Mouse (Mus musculus) hindbrain, embryonic 16.5 days (tissue): ENCODE data around the gene Med25. TPM values are rescaled to one million over a fixed set of nuclear protein-coding genes. Genes with fewer than 3 reads are reported as not detected.

Experiments
- ATAC-seq: fragments of 200-750 bp; cut with Nextera tagmentation; 2 replicates; pipeline ENCODE4 v1.8.0; 2017; ENCODE audit warnings: moderate TSS enrichment, moderate library complexity
- H3K27ac ChIP-seq: fragments of 300-500 bp; sonication (generic); 2 replicates; pipeline ENCODE4 v1.5.1; 2014; ENCODE audit warnings: low read depth, mild to moderate bottlenecking, control low read depth, low read length, moderate library complexity
- H3K27me3 ChIP-seq: fragments of 300-500 bp; sonication (generic); replicated peaks from 2 replicates; pipeline ENCODE4 v1.6.1; 2014; ENCODE audit warnings: low read length; ENCODE audit not compliant: control insufficient read depth, insufficient read depth
- H3K36me3 ChIP-seq: fragments of 300-500 bp; sonication (generic); 2 replicates; pipeline ENCODE4 v1.6.1; 2014; ENCODE audit warnings: mild to moderate bottlenecking, low read length, moderate library complexity, mixed read lengths; ENCODE audit not compliant: control insufficient read depth, insufficient read depth
- H3K4me1 ChIP-seq: fragments of 300-500 bp; sonication (generic); 2 replicates; pipeline ENCODE4 v1.6.1; 2014; ENCODE audit warnings: low read depth, low read length; ENCODE audit not compliant: control insufficient read depth, insufficient read depth
- H3K4me2 ChIP-seq: fragments of 300-500 bp; sonication (generic); 2 replicates; pipeline ENCODE4 v1.6.1; 2014; ENCODE audit warnings: mild to moderate bottlenecking, low read length, control low read depth, moderate library complexity
- H3K4me3 ChIP-seq: fragments of 300-500 bp; sonication (generic); 2 replicates; pipeline ENCODE4 v1.5.1; 2014; ENCODE audit warnings: mild to moderate bottlenecking, low read length, control low read depth, moderate library complexity
- H3K9ac ChIP-seq: fragments of 300-500 bp; sonication (generic); 2 replicates; pipeline ENCODE4 v1.6.1; 2014; ENCODE audit warnings: low read depth, mild to moderate bottlenecking, control low read depth, low read length, moderate library complexity
- H3K9me3 ChIP-seq: fragments of 300-500 bp; sonication (generic); 2 replicates; pipeline ENCODE4 v1.6.1; 2014; ENCODE audit warnings: mild to moderate bottlenecking, low read length, moderate library complexity; ENCODE audit not compliant: control insufficient read depth
- WGBS: fragments of 180-500 bp; shearing (Covaris S2); extraction: QIAGEN DNeasy Blood & Tissue Kit; methylation state at CpG from one replicate; pipeline ENCODE4 v1.1.7; 2014; 5-methylcytosine and 5-hydroxymethylcytosine counted together
- polyA plus RNA-seq: library from polyadenylated mRNA; unstranded; fragments of >200 nt; fragmentation: Nextera tagmentation; extraction: Ambion mirVana; gene quantifications from 2 replicates; pipeline ENCODE4 v1.2.1, GENCODE M21; 2015

The Med25 gene
- 136 and 158 TPM in 2 replicates for polyA plus RNA-seq

- Histone ChIP-seq H3K9me3 (no peaks in the 10 kb centered on the region), H3K4me3 (peak within 1 kb of the TSS; percentile 92), H3K9ac (peak within 1 kb of the TSS; percentile 92), H3K4me1 (peaks cover 49% of the 10 kb centered on the region), H3K27ac (peak within 1 kb of the TSS; percentile 98), H3K27me3 (no peaks in the 10 kb centered on the region), H3K4me2 (peak within 1 kb of the TSS; percentile 97), H3K36me3 (peaks cover 5% of the 10 kb centered on the region; the same call in 1 of the 2 replicates)
- ATAC-seq: peak; percentile 72
- under 1% methylated on average over 56 of the region's 56 CpGs for WGBS
These were observed at the start of gene Med25 for GRCm38 (mm10) chr7:44892276-44892921. Gene Med25, minus strand, starts transcription at chr7:44892712.

GRCm38 (mm10) chr7:44938680-44939079, 46.2 kb upstream of the Med25 start:
- WGBS: 91% methylated on average over 4 of the region's 4 CpGs
- no peak overlapping the region for H3K27ac ChIP-seq
- ATAC-seq: no peak

DNA sequence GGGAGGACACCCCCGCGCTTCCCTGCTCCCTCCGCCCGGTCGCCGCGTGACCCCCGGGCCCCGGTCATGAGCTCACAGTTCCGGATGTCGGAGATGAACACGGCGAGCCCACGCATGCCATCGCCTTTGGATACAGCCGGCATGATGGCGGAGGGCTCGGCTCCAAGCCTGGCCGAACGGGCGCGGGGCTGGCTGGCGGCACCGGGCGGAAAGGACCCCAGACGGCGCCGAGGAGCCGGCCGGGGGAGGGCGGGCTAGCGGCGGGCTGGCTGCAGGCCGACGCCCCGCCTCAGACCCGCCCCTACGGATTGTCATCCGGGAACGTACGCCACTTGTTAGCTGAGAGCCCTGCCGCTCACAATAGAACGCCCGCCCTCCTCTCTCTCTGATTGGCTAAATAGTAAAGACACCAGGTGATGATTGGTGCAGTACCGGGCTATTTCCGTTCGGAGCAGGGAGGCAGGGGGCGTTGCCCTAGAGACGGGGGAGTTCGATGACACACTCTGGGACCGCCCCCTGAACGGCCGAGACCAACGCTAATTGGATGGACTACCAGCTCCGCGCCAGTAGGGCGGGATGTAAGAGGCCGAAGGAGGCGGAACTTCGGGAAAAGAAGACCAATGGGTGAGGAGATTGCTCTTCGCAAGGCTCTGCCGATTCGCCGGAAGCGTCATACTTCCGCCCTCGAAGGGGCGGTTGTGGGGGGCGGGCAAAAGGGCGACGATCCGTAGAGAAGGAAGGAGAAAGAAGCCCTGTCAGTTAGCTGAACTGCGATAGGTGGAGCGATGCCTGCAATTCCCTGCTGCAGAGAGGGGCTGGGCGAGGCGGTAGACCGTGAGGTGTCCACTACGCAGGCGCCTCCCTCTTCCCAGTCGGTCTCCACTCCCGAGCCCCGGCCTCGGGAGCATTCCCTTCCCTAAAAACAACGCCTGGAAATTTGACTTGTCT, 37.0 kb upstream of the Med25 start, which contains the start of gene Ap2a1:
Gene Ap2a1, minus strand, starts transcription at position 293 of the 948 bp plus-strand sequence.
- Histone ChIP-seq H3K27me3 (no peaks in the 10 kb centered on the region), H3K4me2 (peak within 1 kb of the TSS; percentile 80), H3K27ac (peak within 1 kb of the TSS; percentile 96), H3K9me3 (no peaks in the 10 kb centered on the region), H3K4me3 (peak within 1 kb of the TSS; percentile 99), H3K9ac (peak within 1 kb of the TSS; percentile 97), H3K4me1 (peaks cover 20% of the 10 kb centered on the region), H3K36me3 (no peaks in the 10 kb centered on the region)
- under 1% methylated on average over 84 of the region's 84 CpGs for WGBS
- ATAC-seq: peak; percentile 99

More at GRCm38 (mm10) chr7:44938680-44939079, 46.2 kb upstream of the Med25 start:
- H3K27me3 ChIP-seq: no peaks in the 10 kb centered on the region
- no peaks in the 10 kb centered on the region for H3K36me3 ChIP-seq
- H3K9me3 ChIP-seq: no peaks in the 10 kb centered on the region
- H3K4me2 ChIP-seq: no peak overlapping the region
- no peak overlapping the region for H3K9ac ChIP-seq
- no peak overlapping the region for H3K4me3 ChIP-seq
- no peaks in the 10 kb centered on the region for H3K4me1 ChIP-seq

- H3K4me1 ChIP-seq: peaks cover 20% of the 10 kb centered on the region
- peak overlapping the region; percentile 80 for H3K4me2 ChIP-seq
- H3K27ac ChIP-seq: no peak overlapping the region
- H3K27me3 ChIP-seq: no peaks in the 10 kb centered on the region
- H3K4me3 ChIP-seq: peak overlapping the region; percentile 99
- peak overlapping the region; percentile 97 for H3K9ac ChIP-seq
- peaks cover 3% of the 10 kb centered on the region; the same call in 1 of the 2 replicates for H3K36me3 ChIP-seq
- ATAC-seq: no peak
- H3K9me3 ChIP-seq: no peaks in the 10 kb centered on the region
- WGBS: 0% methylated on average over 1 of the region's 1 CpGs
These were observed 36.1 kb upstream of the Med25 start for GRCm38 (mm10) chr7:44928570-44928969.

DNA sequence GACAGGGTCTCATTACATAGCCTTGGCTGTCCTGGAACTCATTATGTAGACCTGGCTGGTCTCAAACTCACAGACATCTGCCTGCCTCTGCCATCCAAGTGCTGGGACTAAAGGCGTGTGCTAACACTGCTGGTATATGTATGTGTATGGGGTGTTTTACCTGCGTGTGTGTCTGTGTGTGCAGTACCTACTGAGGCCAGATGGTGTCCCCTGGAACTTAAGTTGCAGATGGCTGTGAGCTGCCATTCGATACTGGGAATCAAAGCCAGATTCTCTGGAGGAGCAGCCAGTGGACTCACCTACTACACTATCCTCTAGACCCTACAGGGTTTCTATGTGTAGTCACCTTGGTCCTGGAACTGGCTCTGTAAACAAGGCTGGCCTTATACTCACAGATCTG, 33.0 kb upstream of the Med25 start:
- Histone ChIP-seq H3K4me1 (peaks cover 20% of the 10 kb centered on the region), H3K36me3 (peaks cover 20% of the 10 kb centered on the region), H3K9ac (no peak overlapping the region), H3K4me3 (no peak overlapping the region), H3K9me3 (no peaks in the 10 kb centered on the region), H3K27me3 (no peaks in the 10 kb centered on the region), H3K27ac (no peak overlapping the region), H3K4me2 (no peak overlapping the region)
- no peak for ATAC-seq
- 71% methylated on average over 3 of the region's 3 CpGs for WGBS

- no peak overlapping the region for H3K4me3 ChIP-seq
- no peak overlapping the region for H3K9ac ChIP-seq
- no peaks in the 10 kb centered on the region for H3K27me3 ChIP-seq
These were observed 30.0 kb upstream of the Med25 start for GRCm38 (mm10) chr7:44922530-44922929.

DNA sequence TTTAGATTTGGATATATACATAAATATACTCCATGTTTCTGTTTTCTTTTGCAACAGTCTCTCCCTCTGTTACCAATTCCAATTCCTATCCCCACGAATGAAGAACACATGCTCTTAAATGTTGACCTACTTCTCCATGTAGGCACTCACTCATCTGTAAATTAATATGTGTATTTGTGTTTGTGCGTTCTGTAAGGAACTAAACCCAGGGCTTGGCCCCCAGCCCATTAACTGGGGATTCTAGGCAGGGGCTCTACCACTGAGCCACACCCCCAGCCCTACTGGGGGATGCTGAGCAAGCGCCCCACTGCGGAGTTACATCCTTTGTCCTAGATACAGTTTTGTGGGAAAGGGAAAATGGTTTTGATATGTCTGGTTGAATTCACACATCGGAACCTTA, 26.6 kb upstream of the Med25 start:
- Histone ChIP-seq H3K36me3 (peaks cover 32% of the 10 kb centered on the region), H3K27ac (no peak overlapping the region), H3K4me1 (no peaks in the 10 kb centered on the region), H3K9me3 (no peaks in the 10 kb centered on the region), H3K4me3 (no peak overlapping the region), H3K4me2 (no peak overlapping the region), H3K27me3 (no peaks in the 10 kb centered on the region), H3K9ac (no peak overlapping the region)
- 83% methylated on average over 5 of the region's 5 CpGs for WGBS
- no peak for ATAC-seq

More at GRCm38 (mm10) chr7:44922530-44922929, 30.0 kb upstream of the Med25 start:
- Histone ChIP-seq H3K36me3 (peaks cover 20% of the 10 kb centered on the region), H3K4me2 (no peak overlapping the region), H3K27ac (no peak overlapping the region), H3K9me3 (no peaks in the 10 kb centered on the region), H3K4me1 (peaks cover 5% of the 10 kb centered on the region; the same call in 1 of the 2 replicates)
- no peak for ATAC-seq

- 90% methylated on average over 3 of the region's 3 CpGs for WGBS
- Histone ChIP-seq H3K4me1 (no peaks in the 10 kb centered on the region), H3K27ac (no peak overlapping the region)
These were observed 25.7 kb upstream of the Med25 start for GRCm38 (mm10) chr7:44918219-44918618.

DNA sequence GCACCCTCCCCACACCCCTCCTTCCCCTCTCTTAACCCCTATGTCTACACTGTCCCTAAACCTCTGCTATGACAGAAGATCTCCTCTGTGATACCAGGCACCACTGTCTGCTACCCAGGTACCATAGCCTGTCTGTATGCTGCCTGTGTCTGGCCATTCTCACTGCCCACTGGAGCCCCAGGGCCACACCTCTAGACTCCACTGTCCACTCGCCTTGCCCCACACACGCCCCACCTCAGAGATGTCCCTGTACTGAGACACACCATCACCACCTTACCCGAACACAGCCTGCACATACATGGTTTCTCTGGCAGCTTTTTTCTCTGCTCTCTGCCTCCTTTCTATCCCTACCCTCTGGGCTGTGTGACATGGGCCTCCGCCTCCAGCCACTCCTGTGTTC, 24.4 kb upstream of the Med25 start:
- 95% methylated on average over 4 of the region's 4 CpGs for WGBS
- Histone ChIP-seq H3K27ac (no peak overlapping the region), H3K9me3 (no peaks in the 10 kb centered on the region), H3K27me3 (no peaks in the 10 kb centered on the region), H3K9ac (no peak overlapping the region), H3K4me2 (no peak overlapping the region), H3K4me3 (no peak overlapping the region), H3K36me3 (peaks cover 15% of the 10 kb centered on the region), H3K4me1 (no peaks in the 10 kb centered on the region)
- ATAC-seq: no peak

More at GRCm38 (mm10) chr7:44918219-44918618, 25.7 kb upstream of the Med25 start:
- no peak for ATAC-seq
- Histone ChIP-seq H3K27me3 (no peaks in the 10 kb centered on the region), H3K4me2 (no peak overlapping the region), H3K4me3 (no peak overlapping the region), H3K9me3 (no peaks in the 10 kb centered on the region), H3K36me3 (peaks cover 27% of the 10 kb centered on the region), H3K9ac (no peak overlapping the region)
